Mouse (Mus musculus) urinary bladder, postnatal 25 days (tissue): ENCODE measurements around the gene Ddi2.
"Not testable (repeated sequence)": the region's sequence is repeated elsewhere in the genome, so short reads cannot be mapped to it uniquely, and the experiment has no call there.

ENCODE experiments used
- DNase-seq: peaks from one replicate; pipeline ENCODE4 v3.0.0; 2022; ENCODE audit warnings: low spot score

Gene Ddi2

DNA sequence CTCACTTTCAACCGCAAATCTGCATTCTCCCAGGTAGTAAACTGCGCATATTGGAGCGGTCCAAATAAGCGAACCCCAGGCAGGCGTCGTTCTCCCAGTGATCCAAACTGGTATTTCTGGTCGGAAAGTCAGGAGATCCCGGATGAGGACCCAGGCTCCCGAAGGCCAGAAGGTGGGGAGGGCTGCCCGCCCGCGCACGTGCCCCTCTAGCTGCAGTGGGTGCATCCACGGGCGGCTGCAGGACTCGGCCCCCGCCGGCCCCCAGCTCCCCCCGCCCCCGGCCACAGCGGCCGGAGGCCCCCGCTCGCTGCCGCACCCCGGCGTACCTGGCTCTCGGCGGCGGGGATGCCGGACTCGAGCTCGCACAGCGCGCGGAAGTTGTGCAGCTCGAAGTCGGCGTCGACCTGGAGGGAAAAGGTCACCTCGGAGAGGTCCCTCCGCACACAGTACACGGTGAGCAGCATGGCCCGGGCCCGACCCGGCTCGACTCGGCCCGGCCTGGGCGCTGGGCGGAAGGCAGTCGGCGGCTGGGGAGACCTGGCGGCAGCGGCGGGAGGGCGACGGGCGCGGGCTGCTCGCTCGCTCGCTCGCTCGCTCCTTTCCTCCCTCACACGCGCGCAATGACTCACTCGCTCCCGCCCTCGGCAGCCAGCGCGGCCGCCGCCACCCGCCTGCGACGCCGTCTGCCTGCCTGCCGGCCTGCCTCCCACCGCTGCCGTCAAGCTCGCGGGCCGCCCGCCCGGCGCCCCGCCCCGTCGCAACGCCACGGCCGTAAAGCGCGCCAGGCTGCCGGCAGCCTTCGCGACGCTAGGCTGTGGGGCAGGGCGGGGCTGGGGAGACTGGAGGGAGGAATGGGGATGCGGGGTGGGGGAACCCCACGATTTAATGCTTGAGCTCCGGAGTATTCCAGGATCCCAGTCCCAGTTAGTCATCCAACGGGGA, at the start of gene Ddi2:
Ddi2 (minus strand) TSS at position 689 of the 942 bp plus-strand sequence.
- peak; percentile 91 for DNase-seq

DNA sequence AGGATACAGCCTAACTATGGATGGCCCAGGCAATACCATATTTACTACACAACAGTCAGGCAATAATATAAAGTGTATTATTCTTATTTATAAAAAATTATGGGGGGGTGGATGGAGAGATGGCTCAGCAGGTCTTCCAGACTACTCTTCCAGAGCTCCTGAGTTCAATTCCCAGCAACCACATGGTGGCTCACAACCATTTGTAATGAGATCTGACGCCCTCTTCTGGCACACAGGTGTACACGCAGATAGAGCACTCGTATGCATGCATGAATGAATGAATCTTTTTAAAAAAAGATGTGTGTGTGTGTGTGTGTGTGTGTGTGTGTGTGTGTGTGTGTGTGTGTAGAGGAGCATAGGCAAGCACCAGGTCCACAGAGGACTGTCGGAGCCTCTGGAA, 49.8 kb upstream of the Ddi2 start:
- not testable (repeated sequence) for DNase-seq

- DNase-seq = no peak
Observed at GRCm38 (mm10) chr4:141771823-141772222, 48.6 kb upstream of the Ddi2 start.

DNA sequence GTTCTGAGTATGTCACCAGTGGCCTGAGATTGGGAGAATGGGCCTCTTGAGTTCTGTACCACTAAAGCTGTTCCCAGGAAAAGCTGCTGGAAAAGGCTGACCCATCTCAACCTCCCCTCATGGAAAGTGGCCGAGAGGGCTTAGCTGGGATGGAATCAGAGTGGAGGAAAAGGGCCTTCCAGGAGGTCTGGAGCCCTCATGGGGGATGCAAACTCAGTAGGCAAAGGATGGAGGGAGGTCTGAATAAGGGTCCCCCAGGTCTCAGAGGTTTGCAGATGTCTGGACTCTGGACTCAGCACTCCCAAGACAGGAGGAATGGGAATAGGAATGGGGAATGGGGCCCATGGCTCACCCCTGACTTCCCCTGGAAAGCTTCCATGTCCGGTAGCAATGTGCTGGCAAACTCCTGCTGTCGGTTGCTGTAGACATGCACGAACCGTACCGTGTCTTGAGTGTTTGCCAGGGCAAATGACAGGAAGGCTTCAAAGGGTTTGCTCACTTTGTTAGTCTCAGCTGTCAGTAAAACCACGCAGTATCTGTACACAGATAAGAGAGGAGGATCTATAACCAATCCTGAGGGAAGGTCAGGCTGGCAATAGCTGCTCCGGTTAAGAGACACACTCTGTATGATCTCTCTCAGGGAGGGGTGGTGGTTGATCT, 46.4 kb upstream of the Ddi2 start:
- no peak for DNase-seq

- no peak for DNase-seq
Observed at GRCm38 (mm10) chr4:141767353-141768036, 44.3 kb upstream of the Ddi2 start.

DNA sequence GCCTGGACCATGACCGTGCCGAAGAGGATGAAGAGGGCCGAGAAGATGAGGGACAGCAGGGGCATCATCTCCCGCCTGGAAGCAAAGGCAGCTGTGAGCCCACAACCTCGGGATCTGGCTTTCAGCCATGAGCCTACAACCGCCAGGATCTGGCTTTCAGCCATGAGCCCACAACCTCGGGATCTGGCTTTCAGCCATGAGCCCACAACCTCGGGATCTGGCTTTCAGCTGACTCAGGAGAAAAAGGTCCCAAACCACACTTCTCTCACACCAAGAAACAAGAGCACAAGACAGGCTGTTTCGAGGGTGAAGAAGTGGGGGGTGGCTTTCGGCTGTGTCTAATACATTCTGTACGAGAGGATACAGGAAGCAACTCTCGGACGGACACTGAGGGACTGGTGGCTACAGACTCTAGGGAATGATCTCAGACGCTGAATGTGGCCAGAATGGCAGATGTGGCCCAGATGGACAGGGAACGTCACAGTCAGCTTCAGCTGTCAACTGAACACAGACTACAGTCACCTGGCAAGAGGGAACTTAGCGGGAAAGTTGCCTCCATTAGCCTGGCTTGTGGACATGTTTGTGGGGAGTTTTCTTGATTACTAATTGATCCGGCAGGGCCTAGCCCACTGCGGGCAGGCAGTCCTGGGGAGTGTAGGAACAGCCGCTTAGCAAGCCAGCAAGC, 43.6 kb upstream of the Ddi2 start:
- DNase-seq = no peak

DNA sequence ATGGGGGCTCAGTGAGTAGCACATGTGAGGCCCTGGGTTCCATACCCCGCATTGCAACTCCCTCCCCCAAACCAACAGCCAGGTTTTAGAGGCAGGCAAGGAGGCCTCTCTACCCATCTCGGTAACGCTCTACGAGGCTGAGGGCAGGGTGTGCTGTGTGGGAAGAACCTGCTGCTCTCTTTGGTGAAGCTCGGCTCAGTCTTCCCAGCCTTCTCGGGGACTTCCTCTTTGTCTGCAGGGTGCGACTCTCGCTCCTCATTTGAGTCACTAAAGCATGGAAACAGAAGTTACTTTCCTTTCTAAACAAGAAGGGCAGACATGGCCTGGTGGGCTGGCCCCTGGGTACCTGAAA, 43.1 kb upstream of the Ddi2 start:
- DNase-seq = no peak

- no peak for DNase-seq
Observed at GRCm38 (mm10) chr4:141765008-141765407, 41.8 kb upstream of the Ddi2 start.

DNA sequence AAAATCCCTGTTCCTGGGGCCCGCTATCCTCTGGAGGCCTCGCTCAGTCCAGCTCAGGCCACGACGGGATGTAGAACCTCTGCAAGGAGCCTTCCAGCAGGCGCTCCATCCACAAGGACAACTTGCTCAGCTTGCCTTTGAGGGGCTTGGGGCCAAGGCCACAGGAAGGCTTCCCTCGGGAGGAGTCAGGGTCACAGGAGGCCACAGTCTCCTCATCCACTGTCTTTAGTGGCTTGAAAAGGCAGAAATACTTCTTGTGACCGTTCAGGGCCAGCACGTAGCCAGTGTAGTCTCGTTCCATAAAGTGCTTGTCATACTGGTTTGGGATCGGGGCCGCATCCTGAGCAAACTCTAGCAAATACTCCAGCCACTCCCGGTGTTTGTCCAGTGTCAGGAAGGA, 40.3 kb upstream of the Ddi2 start:
- no peak for DNase-seq

GRCm38 (mm10) chr4:141762102-141762598, 38.9 kb upstream of the Ddi2 start:
- no peak for DNase-seq

DNA sequence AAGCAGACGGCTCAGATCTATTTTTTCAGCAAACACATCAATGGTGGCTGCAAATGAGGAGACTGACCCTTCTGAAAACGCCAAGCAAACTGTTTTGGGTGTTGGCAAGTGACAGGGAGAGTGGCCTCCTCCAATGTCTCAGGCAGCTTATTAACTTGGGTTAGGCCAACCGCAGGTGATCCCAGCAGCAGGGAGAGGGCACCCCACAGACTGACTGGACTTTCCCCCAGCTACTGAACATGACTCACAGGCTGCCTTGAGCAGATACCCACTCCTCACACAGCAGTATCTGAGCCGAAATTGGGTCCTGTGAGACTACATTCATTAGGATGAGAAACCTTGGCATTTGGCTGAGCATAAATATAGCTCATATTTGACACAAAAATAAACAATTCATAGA, 37.7 kb upstream of the Ddi2 start:
- DNase-seq = no peak

DNA sequence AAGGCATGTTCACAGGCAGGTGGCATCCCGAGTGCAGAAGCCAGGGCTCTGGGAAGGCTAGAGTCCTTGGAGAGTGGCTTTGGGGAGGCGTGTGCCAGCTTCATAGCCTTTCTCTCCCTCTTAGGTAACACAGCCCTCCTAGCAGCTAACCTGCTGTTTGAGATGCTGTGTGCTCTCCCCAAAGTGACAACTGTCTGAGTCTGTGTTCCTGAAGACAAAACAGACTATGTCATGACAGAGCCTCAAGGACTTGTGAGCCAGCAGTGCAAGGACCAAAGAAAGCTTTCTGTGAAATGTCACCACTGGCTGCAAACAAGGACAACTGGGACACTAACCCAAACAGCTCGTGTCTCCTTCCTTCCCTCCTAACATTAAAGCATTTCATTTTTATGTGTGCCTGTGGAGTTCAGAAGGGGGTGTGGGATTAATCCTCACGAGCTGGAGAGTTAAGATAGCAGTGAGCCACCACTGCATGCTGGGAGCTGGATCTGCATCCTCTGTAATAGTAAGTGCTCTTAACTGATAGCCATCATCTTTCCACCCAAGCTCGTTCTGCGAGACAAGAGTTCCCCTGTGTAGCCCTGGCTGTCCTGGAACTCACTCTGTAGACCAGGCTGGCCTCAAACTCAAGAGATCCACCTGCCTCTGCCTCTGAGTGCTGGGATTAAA, 35.8 kb upstream of the Ddi2 start:
- no peak for DNase-seq

GRCm38 (mm10) chr4:141757124-141757523, 33.9 kb upstream of the Ddi2 start:
- no peak for DNase-seq

DNA sequence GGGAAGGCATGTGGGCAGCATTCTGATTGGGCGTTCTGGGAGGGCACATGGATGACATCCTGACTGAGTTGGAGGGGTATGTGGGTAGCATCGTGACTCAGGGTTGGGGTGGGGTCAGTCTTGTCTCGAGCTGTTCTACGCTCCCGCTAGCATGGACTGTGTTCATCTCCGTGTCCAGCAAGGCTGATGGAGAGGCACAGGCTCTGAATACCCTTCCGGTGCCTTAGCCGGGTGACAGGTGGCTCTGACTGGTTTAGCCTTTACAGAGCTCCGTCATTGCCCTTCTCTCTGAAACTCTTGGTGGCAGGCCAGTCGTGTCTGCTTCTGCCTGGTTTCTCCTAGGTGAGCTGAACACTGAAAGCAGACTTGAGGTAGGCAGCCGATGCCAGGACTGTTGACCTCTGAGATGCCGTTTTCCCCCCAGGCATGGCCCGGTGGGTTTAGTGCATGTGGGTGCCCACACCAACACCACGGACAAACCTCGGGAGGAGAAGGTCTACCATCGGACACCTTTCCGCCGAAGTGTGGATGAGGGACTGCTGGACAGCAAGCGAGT, 32.2 kb upstream of the Ddi2 start:
- DNase-seq = no peak

DNA sequence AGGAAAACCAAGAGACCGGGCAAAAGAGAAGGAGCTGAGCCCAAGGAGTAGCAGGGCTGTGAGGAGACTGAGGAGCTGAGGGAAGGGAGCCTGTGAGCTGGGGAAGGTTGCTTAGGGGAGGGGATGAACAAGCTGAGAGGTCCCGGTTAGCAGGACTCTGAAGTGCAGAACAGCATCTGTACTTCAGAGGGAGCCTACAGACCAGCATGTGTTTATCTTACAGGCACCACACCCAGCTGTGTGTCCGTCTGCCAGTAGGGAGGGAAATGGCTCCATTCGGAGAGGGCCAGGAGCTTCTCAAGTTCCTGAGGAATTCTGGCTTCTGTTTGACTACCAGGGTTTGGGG, 28.8 kb upstream of the Ddi2 start:
- no peak for DNase-seq

GRCm38 (mm10) chr4:141751419-141752075, 28.3 kb upstream of the Ddi2 start:
- no peak for DNase-seq

- DNase-seq = no peak
Observed at GRCm38 (mm10) chr4:141750826-141751225, 27.6 kb upstream of the Ddi2 start.

GRCm38 (mm10) chr4:141749557-141749956, 26.3 kb upstream of the Ddi2 start:
- no peak for DNase-seq

DNA sequence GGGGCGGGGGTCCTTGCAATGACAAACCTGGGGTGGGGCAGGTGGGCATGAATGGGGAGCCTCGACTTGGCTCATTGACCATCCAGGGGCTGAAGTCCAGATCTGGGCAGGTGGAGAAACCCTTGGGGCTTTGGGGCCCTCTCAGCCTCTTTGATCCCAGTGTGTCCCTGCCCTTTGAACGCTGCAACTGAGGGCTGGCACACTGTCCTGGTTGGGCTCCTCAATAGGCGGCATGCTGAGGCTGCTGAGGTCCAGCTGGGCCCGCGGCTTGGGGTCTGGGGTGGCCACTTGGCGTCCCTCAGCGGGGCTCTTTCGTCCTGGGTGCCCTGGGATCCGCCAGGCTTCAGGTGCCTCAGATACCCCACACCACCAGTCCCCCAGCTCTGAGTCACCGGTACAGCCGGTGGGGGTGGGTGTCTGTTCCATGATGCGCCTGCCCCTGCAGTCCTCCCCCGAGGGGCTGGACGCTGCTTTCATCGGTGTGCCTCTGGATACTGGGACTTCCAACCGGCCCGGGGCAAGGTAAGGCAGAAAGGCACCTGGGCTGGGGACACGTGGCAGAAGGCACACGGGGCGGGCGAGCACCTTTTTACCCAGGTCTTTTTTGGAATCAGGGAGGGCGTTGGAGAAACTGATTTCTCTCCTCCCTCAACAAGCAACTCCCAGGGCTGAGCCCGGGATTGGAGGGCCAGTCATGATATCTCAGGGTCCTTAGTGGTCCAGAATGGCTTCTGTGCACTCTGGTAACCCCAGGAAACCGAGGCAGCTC, 23.5 kb upstream of the Ddi2 start, which contains the start of gene Agmat:
Agmat (plus strand) TSS at position 95 of the 769 bp plus-strand sequence.
- DNase-seq = no peak

DNA sequence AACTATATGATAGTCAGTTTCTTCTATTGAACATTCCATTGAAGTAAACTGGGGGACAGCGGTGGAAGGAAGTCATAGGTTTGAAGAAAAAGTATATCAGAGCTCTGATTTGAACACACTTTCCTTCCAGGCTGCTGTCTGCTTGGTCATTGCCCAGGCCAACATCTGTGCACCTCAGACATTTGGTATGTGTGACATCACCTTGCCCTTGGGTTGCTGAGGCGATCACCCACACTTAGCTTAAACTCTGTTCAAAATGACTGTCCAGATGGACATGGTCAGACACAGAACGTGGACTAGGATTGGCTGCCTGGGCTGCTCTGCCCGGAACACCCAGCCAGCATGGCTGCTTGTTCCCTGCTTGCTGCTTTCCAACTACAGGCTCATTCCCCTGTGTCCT, 19.2 kb upstream of the Ddi2 start:
- DNase-seq = no peak
